Mouse (Mus musculus): ENCODE results near the gene Olfr986.

The Olfr986 gene

GRCm38 (mm10) chr9:40234233-40235072, 53.7 kb downstream of the Olfr986 start:
- no peak for DNase-seq

- no peak for DNase-seq
Observed at GRCm38 (mm10) chr9:40235220-40235619, 54.5 kb downstream of the Olfr986 start.

All from cerebellum, adult 9-11 months (tissue).